Mouse (Mus musculus) testis, adult 2 months (tissue): Measurements from ENCODE around the gene Rnps1.

Experiments used
- CTCF ChIP-seq: fragments of 200-500 bp; IDR thresholded peaks from 2 replicates; pipeline ENCODE4 v1.5.1; 2012; ENCODE audit warnings: low read depth, mild to moderate bottlenecking, inconsistent platforms, low read length, moderate library complexity; ENCODE audit not compliant: control insufficient read depth, insufficient read depth, insufficient replicate concordance
- POLR2A ChIP-seq: fragments of 200-500 bp; IDR thresholded peaks from 2 replicates; pipeline ENCODE4 v1.6.1; 2012; ENCODE audit warnings: low read depth, mild to moderate bottlenecking, inconsistent platforms, low read length, moderate library complexity; ENCODE audit not compliant: control insufficient read depth

- no peak for TF ChIP-seq CTCF
- TF ChIP-seq POLR2A: no peak
These were observed 26.0 kb downstream of the Rnps1 start for GRCm38 (mm10) chr17:24440377-24440776.
